Mouse (Mus musculus) neural tube, embryonic 14.5 days (tissue): ENCODE data around the gene Prkn. TPM values are rescaled to one million over a fixed set of nuclear protein-coding genes. Genes with fewer than 3 reads are reported as not detected.

Experiments used
- ATAC-seq: fragments of 200-750 bp; cut with Nextera tagmentation; 2 replicates; pipeline ENCODE4 v1.8.0; 2017; ENCODE audit warnings: low read depth, mild to moderate bottlenecking, moderate TSS enrichment, moderate library complexity
- H3K27ac ChIP-seq: fragments of 300-500 bp; sonication (generic); 2 replicates; pipeline ENCODE4 v1.5.1; 2014; ENCODE audit warnings: low read depth, mild to moderate bottlenecking, control low read depth, low read length, moderate library complexity, mixed read lengths
- H3K27me3 ChIP-seq: fragments of 300-500 bp; sonication (generic); 2 replicates; pipeline ENCODE4 v1.6.1; 2014; ENCODE audit warnings: low read length; ENCODE audit not compliant: control insufficient read depth, insufficient read depth
- H3K36me3 ChIP-seq: fragments of 300-500 bp; sonication (generic); 2 replicates; pipeline ENCODE4 v1.6.1; 2014; ENCODE audit warnings: low read length, mixed read lengths; ENCODE audit not compliant: control insufficient read depth, insufficient read depth
- H3K4me1 ChIP-seq: fragments of 300-500 bp; sonication (generic); 2 replicates; pipeline ENCODE4 v1.6.1; 2014; ENCODE audit warnings: low read length; ENCODE audit not compliant: control insufficient read depth, insufficient read depth
- H3K4me2 ChIP-seq: fragments of 300-500 bp; sonication (generic); 2 replicates; pipeline ENCODE4 v1.6.1; 2014; ENCODE audit warnings: mild to moderate bottlenecking, low read depth, low read length, control low read depth
- H3K4me3 ChIP-seq: fragments of 300-500 bp; sonication (generic); 2 replicates; pipeline ENCODE4 v1.5.1; 2014; ENCODE audit warnings: low read depth, low read length, control low read depth, mixed read lengths
- H3K9ac ChIP-seq: fragments of 300-500 bp; sonication (generic); replicated peaks from 2 replicates; pipeline ENCODE4 v1.6.1; 2014; ENCODE audit warnings: low read depth, mild to moderate bottlenecking, control low read depth, low read length, mixed read lengths
- H3K9me3 ChIP-seq: fragments of 300-500 bp; sonication (generic); 2 replicates; pipeline ENCODE4 v1.6.1; 2016; ENCODE audit warnings: low read length; ENCODE audit not compliant: control insufficient read depth
- WGBS: fragments of 180-500 bp; shearing (Covaris S2); extraction: QIAGEN DNeasy Blood & Tissue Kit; methylation state at CpG from one replicate; pipeline ENCODE4 v1.1.7; 2014; 5-methylcytosine and 5-hydroxymethylcytosine counted together
- polyA plus RNA-seq: library from polyadenylated mRNA; unstranded; fragments of >200 nt; fragmentation: Nextera tagmentation; extraction: Ambion mirVana; gene quantifications from 2 replicates; pipeline ENCODE4 v1.2.1, GENCODE M21; 2014

Gene Prkn
- polyA plus RNA-seq, 1 experiment from 2014 or later: 7.3 TPM

- H3K4me3 ChIP-seq: no peak overlapping the region
- no peak overlapping the region for H3K4me2 ChIP-seq
- peaks cover 6% of the 10 kb centered on the region for H3K4me1 ChIP-seq
- no peak for ATAC-seq
- H3K36me3 ChIP-seq: no peaks in the 10 kb centered on the region
- no peaks in the 10 kb centered on the region for H3K9me3 ChIP-seq
- H3K27ac ChIP-seq: no peak overlapping the region
- no peak overlapping the region for H3K9ac ChIP-seq
- 60% methylated on average over 5 of the region's 5 CpGs for WGBS
- H3K27me3 ChIP-seq: no peaks in the 10 kb centered on the region
Measured at GRCm38 (mm10) chr17:11087088-11087487, 246.9 kb downstream of the Prkn start.

GRCm38 (mm10) chr17:11087823-11088222 lies 247.6 kb downstream of the Prkn start:
- H3K9me3 ChIP-seq: no peaks in the 10 kb centered on the region
- H3K4me3 ChIP-seq: no peak overlapping the region
- peaks cover 6% of the 10 kb centered on the region for H3K4me1 ChIP-seq
- ATAC-seq: no peak; the same call in 1 of the 2 replicates
- no peaks in the 10 kb centered on the region for H3K36me3 ChIP-seq
- H3K9ac ChIP-seq: 0 out of 2 replicates have a peak overlapping the region, but pooled peaks have one; percentile 16
- H3K27ac ChIP-seq: peak overlapping the region; percentile 57; the same call in 1 of the 2 replicates
- H3K4me2 ChIP-seq: no peak overlapping the region
- 19% methylated on average over 8 of the region's 8 CpGs for WGBS
- H3K27me3 ChIP-seq: no peaks in the 10 kb centered on the region

GRCm38 (mm10) chr17:11089361-11089760 lies 249.2 kb downstream of the Prkn start:
- no peaks in the 10 kb centered on the region for H3K27me3 ChIP-seq
- H3K36me3 ChIP-seq: no peaks in the 10 kb centered on the region
- no peak overlapping the region for H3K9ac ChIP-seq
- no peak overlapping the region for H3K27ac ChIP-seq
- peaks cover 6% of the 10 kb centered on the region for H3K4me1 ChIP-seq
- no peak overlapping the region for H3K4me3 ChIP-seq
- 85% methylated on average over 6 of the region's 6 CpGs for WGBS
- H3K9me3 ChIP-seq: no peaks in the 10 kb centered on the region
- ATAC-seq: no peak
- H3K4me2 ChIP-seq: no peak overlapping the region

- Histone ChIP-seq H3K4me2 (no peak overlapping the region), H3K4me1 (0 out of 2 replicates have a peak, but pooled peaks cover 2% of the 10 kb centered on the region), H3K9ac (no peak overlapping the region), H3K27ac (no peak overlapping the region), H3K9me3 (no peaks in the 10 kb centered on the region), H3K36me3 (no peaks in the 10 kb centered on the region), H3K4me3 (no peak overlapping the region), H3K27me3 (no peaks in the 10 kb centered on the region)
- 20% methylated on average over 6 of the region's 6 CpGs for WGBS
- no peak for ATAC-seq
Measured at GRCm38 (mm10) chr17:11092900-11093299, 252.7 kb downstream of the Prkn start.

GRCm38 (mm10) chr17:11093321-11093720 lies 253.1 kb downstream of the Prkn start:
- H3K4me1 ChIP-seq: no peaks in the 10 kb centered on the region
- H3K4me2 ChIP-seq: no peak overlapping the region
- H3K36me3 ChIP-seq: no peaks in the 10 kb centered on the region
- WGBS: 40% methylated on average over 3 of the region's 3 CpGs
- no peak overlapping the region for H3K9ac ChIP-seq
- no peaks in the 10 kb centered on the region for H3K9me3 ChIP-seq
- H3K4me3 ChIP-seq: no peak overlapping the region
- no peak overlapping the region for H3K27ac ChIP-seq
- no peaks in the 10 kb centered on the region for H3K27me3 ChIP-seq
- ATAC-seq: no peak

GRCm38 (mm10) chr17:11107007-11107406 lies 266.8 kb downstream of the Prkn start:
- Histone ChIP-seq H3K9me3 (no peaks in the 10 kb centered on the region), H3K27me3 (no peaks in the 10 kb centered on the region), H3K4me2 (no peak overlapping the region), H3K27ac (no peak overlapping the region), H3K9ac (no peak overlapping the region), H3K36me3 (no peaks in the 10 kb centered on the region), H3K4me3 (no peak overlapping the region), H3K4me1 (no peaks in the 10 kb centered on the region)
- 98% methylated on average over 3 of the region's 3 CpGs for WGBS
- ATAC-seq: no peak

GRCm38 (mm10) chr17:11107916-11108315 lies 267.7 kb downstream of the Prkn start:
- Histone ChIP-seq H3K4me2 (no peak overlapping the region), H3K4me1 (no peaks in the 10 kb centered on the region), H3K9ac (no peak overlapping the region), H3K36me3 (no peaks in the 10 kb centered on the region), H3K27ac (no peak overlapping the region), H3K4me3 (no peak overlapping the region), H3K27me3 (no peaks in the 10 kb centered on the region), H3K9me3 (no peaks in the 10 kb centered on the region)
- 51% methylated on average over 2 of the region's 2 CpGs for WGBS
- no peak for ATAC-seq

- no peak for ATAC-seq
- H3K9ac ChIP-seq: no peak overlapping the region
- H3K4me1 ChIP-seq: no peaks in the 10 kb centered on the region
- 84% methylated on average over 10 of the region's 10 CpGs for WGBS
- no peak overlapping the region for H3K4me3 ChIP-seq
- no peaks in the 10 kb centered on the region for H3K27me3 ChIP-seq
- H3K9me3 ChIP-seq: no peaks in the 10 kb centered on the region
- no peaks in the 10 kb centered on the region for H3K36me3 ChIP-seq
- no peak overlapping the region for H3K4me2 ChIP-seq
- H3K27ac ChIP-seq: no peak overlapping the region
Measured at GRCm38 (mm10) chr17:11117508-11117907, 277.3 kb downstream of the Prkn start.

GRCm38 (mm10) chr17:11124048-11124447 lies 283.9 kb downstream of the Prkn start:
- Histone ChIP-seq H3K36me3 (no peaks in the 10 kb centered on the region), H3K27ac (no peak overlapping the region), H3K27me3 (no peaks in the 10 kb centered on the region), H3K4me3 (no peak overlapping the region), H3K4me1 (no peaks in the 10 kb centered on the region), H3K4me2 (no peak overlapping the region), H3K9ac (no peak overlapping the region), H3K9me3 (no peaks in the 10 kb centered on the region)
- ATAC-seq: no peak
- 72% methylated on average over 7 of the region's 7 CpGs for WGBS
